Mouse (Mus musculus): ENCODE data around the gene Serping1. TPM values are rescaled to one million over a fixed set of nuclear protein-coding genes. Genes with fewer than 3 reads are reported as not detected.

Gene Serping1
- polyA plus RNA-seq (2015; fragmentation: Illumina TruSeq; extraction: RNeasy Lipid Tissue Mini Kit (QIAGEN cat#74804); ENCODE audit: low read depth, low replicate concordance), result 9.7 TPM

GRCm38 (mm10) chr2:84775241-84775640 lies at the start of gene Serping1:
TSS of gene Serping1 (minus strand) at chr2:84775444.

GRCm38 (mm10) chr2:84822552-84822951 lies 47.3 kb upstream of the Serping1 start, which contains the start of gene Smtnl1:
TSS of gene Smtnl1 (minus strand) at chr2:84822652.

GRCm38 (mm10) chr2:84798493-84798921 lies 23.3 kb upstream of the Serping1 start, which contains the start of gene Ube2l6:
TSS of gene Ube2l6 (plus strand) at chr2:84798828.

GRCm38 (mm10) chr2:84743561-84743960 lies 31.7 kb downstream of the Serping1 start, which contains the start of gene Gm19426:
TSS of gene Gm19426 (minus strand) at chr2:84743655.

GRCm38 (mm10) chr2:84733579-84734300 lies 41.5 kb downstream of the Serping1 start, which contains the start of gene Ypel4:
TSS of gene Ypel4 (plus strand) at chr2:84734058.

GRCm38 (mm10) chr2:84727172-84727858 lies 47.9 kb downstream of the Serping1 start, which contains the start of gene Clp1:
TSS of gene Clp1 (minus strand) at chr2:84727350.

Other genes starting within 250 kb of the Serping1 start
- 42.0 TPM for gene Ctnnd1, start 124.7 kb downstream of the Serping1 start, polyA plus RNA-seq (2015; fragmentation: Illumina TruSeq; extraction: RNeasy Lipid Tissue Mini Kit (QIAGEN cat#74804); ENCODE audit: low read depth, low replicate concordance)
- gene Btbd18, start 116.4 kb downstream of the Serping1 start, polyA plus RNA-seq (2015; fragmentation: Illumina TruSeq; extraction: RNeasy Lipid Tissue Mini Kit (QIAGEN cat#74804); ENCODE audit: low read depth, low replicate concordance), result not detected
- 53.2 TPM for gene Selenoh, start 104.7 kb downstream of the Serping1 start, polyA plus RNA-seq (2015; fragmentation: Illumina TruSeq; extraction: RNeasy Lipid Tissue Mini Kit (QIAGEN cat#74804); ENCODE audit: low read depth, low replicate concordance)
- not detected for gene Gm28635, start 97.4 kb downstream of the Serping1 start, polyA plus RNA-seq (2015; fragmentation: Illumina TruSeq; extraction: RNeasy Lipid Tissue Mini Kit (QIAGEN cat#74804); ENCODE audit: low read depth, low replicate concordance)
- 42.9 TPM for gene Med19, start 97.0 kb downstream of the Serping1 start, polyA plus RNA-seq (2015; fragmentation: Illumina TruSeq; extraction: RNeasy Lipid Tissue Mini Kit (QIAGEN cat#74804); ENCODE audit: low read depth, low replicate concordance)
- 415 TPM for gene Tmx2, start 96.3 kb downstream of the Serping1 start, polyA plus RNA-seq (2015; fragmentation: Illumina TruSeq; extraction: RNeasy Lipid Tissue Mini Kit (QIAGEN cat#74804); ENCODE audit: low read depth, low replicate concordance)
- gene Zdhhc5, start 60.3 kb downstream of the Serping1 start, polyA plus RNA-seq (2015; fragmentation: Illumina TruSeq; extraction: RNeasy Lipid Tissue Mini Kit (QIAGEN cat#74804); ENCODE audit: low read depth, low replicate concordance), result 32.1 TPM
- gene Clp1, start 48.1 kb downstream of the Serping1 start, polyA plus RNA-seq (2015; fragmentation: Illumina TruSeq; extraction: RNeasy Lipid Tissue Mini Kit (QIAGEN cat#74804); ENCODE audit: low read depth, low replicate concordance), result 10.1 TPM
- 87.0 TPM for gene Ypel4, start 41.4 kb downstream of the Serping1 start, polyA plus RNA-seq (2015; fragmentation: Illumina TruSeq; extraction: RNeasy Lipid Tissue Mini Kit (QIAGEN cat#74804); ENCODE audit: low read depth, low replicate concordance)
- gene Gm19426, start 31.8 kb downstream of the Serping1 start, polyA plus RNA-seq (2015; fragmentation: Illumina TruSeq; extraction: RNeasy Lipid Tissue Mini Kit (QIAGEN cat#74804); ENCODE audit: low read depth, low replicate concordance), result 0.74 TPM
- gene Ube2l6, start 23.4 kb upstream of the Serping1 start, polyA plus RNA-seq (2015; fragmentation: Illumina TruSeq; extraction: RNeasy Lipid Tissue Mini Kit (QIAGEN cat#74804); ENCODE audit: low read depth, low replicate concordance), result 10.6 TPM
- not detected for gene Smtnl1, start 47.2 kb upstream of the Serping1 start, polyA plus RNA-seq (2015; fragmentation: Illumina TruSeq; extraction: RNeasy Lipid Tissue Mini Kit (QIAGEN cat#74804); ENCODE audit: low read depth, low replicate concordance)
- gene Timm10, start 51.6 kb upstream of the Serping1 start, polyA plus RNA-seq (2015; fragmentation: Illumina TruSeq; extraction: RNeasy Lipid Tissue Mini Kit (QIAGEN cat#74804); ENCODE audit: low read depth, low replicate concordance), result 96.8 TPM
- not detected for gene Slc43a1, start 63.4 kb upstream of the Serping1 start, polyA plus RNA-seq (2015; fragmentation: Illumina TruSeq; extraction: RNeasy Lipid Tissue Mini Kit (QIAGEN cat#74804); ENCODE audit: low read depth, low replicate concordance)
- gene Rtn4rl2, start 111.3 kb upstream of the Serping1 start, polyA plus RNA-seq (2015; fragmentation: Illumina TruSeq; extraction: RNeasy Lipid Tissue Mini Kit (QIAGEN cat#74804); ENCODE audit: low read depth, low replicate concordance), result 36.4 TPM
- 1.1 TPM for gene Slc43a3, start 161.1 kb upstream of the Serping1 start, polyA plus RNA-seq (2015; fragmentation: Illumina TruSeq; extraction: RNeasy Lipid Tissue Mini Kit (QIAGEN cat#74804); ENCODE audit: low read depth, low replicate concordance)
- not detected for gene Prg2, start 205.0 kb upstream of the Serping1 start, polyA plus RNA-seq (2015; fragmentation: Illumina TruSeq; extraction: RNeasy Lipid Tissue Mini Kit (QIAGEN cat#74804); ENCODE audit: low read depth, low replicate concordance)
- not detected for gene Prg3, start 212.8 kb upstream of the Serping1 start, polyA plus RNA-seq (2015; fragmentation: Illumina TruSeq; extraction: RNeasy Lipid Tissue Mini Kit (QIAGEN cat#74804); ENCODE audit: low read depth, low replicate concordance)

All from brain, adult 10 weeks (tissue).